Mouse (Mus musculus): ENCODE measurements around the gene Gm43638. TPM values are rescaled to one million over a fixed set of nuclear protein-coding genes. Genes with fewer than 3 reads are reported as not detected.
"Not testable (repeated sequence)": the region's sequence is repeated elsewhere in the genome, so short reads cannot be mapped to it uniquely, and the experiment has no call there.

The Gm43638 gene
- polyA plus RNA-seq, 1 experiment from 2014 or later = not detected

GRCm38 (mm10) chr5:87424041-87424440, 62.6 kb downstream of the Gm43638 start, which contains the start of gene Ugt2b38:
TSS of gene Ugt2b38 (minus strand) at chr5:87424203.
- 91% methylated on average over 1 of the region's 2 CpGs for WGBS
- H3K4me2 ChIP-seq (replicated peaks; ENCODE audit: low read depth, low read length); H3K4me1 ChIP-seq (ENCODE audit: control insufficient read depth, insufficient read depth, low read length); H3K27ac ChIP-seq (ENCODE audit: low read length); H3K4me3 ChIP-seq (ENCODE audit: low read depth, low read length); ATAC-seq (ENCODE audit: insufficient number of reproducible peaks, insufficient read depth, low FRiP score, low read depth); H3K9me3 ChIP-seq (ENCODE audit: control insufficient read depth, low read depth, low read length); H3K27me3 ChIP-seq (ENCODE audit: control insufficient read depth, insufficient read depth, low read length); H3K36me3 ChIP-seq (ENCODE audit: control insufficient read depth, insufficient read depth, low read length); H3K9ac ChIP-seq (replicated peaks; ENCODE audit: low read depth, low read length): not testable (repeated sequence)

Other genes with a start within 250 kb of the Gm43638 start
- gene Ugt2b37, start 232.0 kb downstream of the Gm43638 start, polyA plus RNA-seq (2014; fragmentation: Nextera tagmentation; extraction: Ambion mirVana) = not detected in 2 replicates
- gene Ugt2a3, start 149.6 kb downstream of the Gm43638 start, polyA plus RNA-seq (2014; fragmentation: Nextera tagmentation; extraction: Ambion mirVana) = 0.45 TPM in 1 of 2 replicates, not detected in the other
- gene Ugt2b38, start 62.6 kb downstream of the Gm43638 start, polyA plus RNA-seq (2014; fragmentation: Nextera tagmentation; extraction: Ambion mirVana) = not detected in 2 replicates
- gene Ugt2a2, start 4.5 kb downstream of the Gm43638 start, polyA plus RNA-seq (2014; fragmentation: Nextera tagmentation; extraction: Ambion mirVana) = not detected in 2 replicates
- gene Ugt2a1, start 4.1 kb upstream of the Gm43638 start, polyA plus RNA-seq (2014; fragmentation: Nextera tagmentation; extraction: Ambion mirVana) = not detected in 2 replicates
- gene Sult1b1, start 51.4 kb upstream of the Gm43638 start, polyA plus RNA-seq (2014; fragmentation: Nextera tagmentation; extraction: Ambion mirVana) = 5.1 and 5.2 TPM in 2 replicates
- gene Sult1d1, start 82.2 kb upstream of the Gm43638 start, polyA plus RNA-seq (2014; fragmentation: Nextera tagmentation; extraction: Ambion mirVana) = 30.1 and 30.8 TPM in 2 replicates
- gene Sult1e1, start 104.8 kb upstream of the Gm43638 start, polyA plus RNA-seq (2014; fragmentation: Nextera tagmentation; extraction: Ambion mirVana) = not detected in 2 replicates
- not detected in 2 replicates for gene Csn1s1, start 179.4 kb upstream of the Gm43638 start, polyA plus RNA-seq (2014; fragmentation: Nextera tagmentation; extraction: Ambion mirVana)
- gene Csn2, start 212.8 kb upstream of the Gm43638 start, polyA plus RNA-seq (2014; fragmentation: Nextera tagmentation; extraction: Ambion mirVana) = not detected in 2 replicates